Mouse (Mus musculus) stomach, postnatal 0 days (tissue): ENCODE measurements around the gene Ptprcap.

ENCODE experiments used
- CTCF ChIP-seq: IDR thresholded peaks from 2 replicates; pipeline ENCODE4 v1.5.1; 2016; ENCODE audit warnings: antibody characterized with exemption, low read depth, mild to moderate bottlenecking, moderate library complexity
- EP300 ChIP-seq: optimal IDR thresholded peaks from 2 replicates; pipeline ENCODE3; 2016; ENCODE audit warnings: antibody characterized with exemption

DNA sequence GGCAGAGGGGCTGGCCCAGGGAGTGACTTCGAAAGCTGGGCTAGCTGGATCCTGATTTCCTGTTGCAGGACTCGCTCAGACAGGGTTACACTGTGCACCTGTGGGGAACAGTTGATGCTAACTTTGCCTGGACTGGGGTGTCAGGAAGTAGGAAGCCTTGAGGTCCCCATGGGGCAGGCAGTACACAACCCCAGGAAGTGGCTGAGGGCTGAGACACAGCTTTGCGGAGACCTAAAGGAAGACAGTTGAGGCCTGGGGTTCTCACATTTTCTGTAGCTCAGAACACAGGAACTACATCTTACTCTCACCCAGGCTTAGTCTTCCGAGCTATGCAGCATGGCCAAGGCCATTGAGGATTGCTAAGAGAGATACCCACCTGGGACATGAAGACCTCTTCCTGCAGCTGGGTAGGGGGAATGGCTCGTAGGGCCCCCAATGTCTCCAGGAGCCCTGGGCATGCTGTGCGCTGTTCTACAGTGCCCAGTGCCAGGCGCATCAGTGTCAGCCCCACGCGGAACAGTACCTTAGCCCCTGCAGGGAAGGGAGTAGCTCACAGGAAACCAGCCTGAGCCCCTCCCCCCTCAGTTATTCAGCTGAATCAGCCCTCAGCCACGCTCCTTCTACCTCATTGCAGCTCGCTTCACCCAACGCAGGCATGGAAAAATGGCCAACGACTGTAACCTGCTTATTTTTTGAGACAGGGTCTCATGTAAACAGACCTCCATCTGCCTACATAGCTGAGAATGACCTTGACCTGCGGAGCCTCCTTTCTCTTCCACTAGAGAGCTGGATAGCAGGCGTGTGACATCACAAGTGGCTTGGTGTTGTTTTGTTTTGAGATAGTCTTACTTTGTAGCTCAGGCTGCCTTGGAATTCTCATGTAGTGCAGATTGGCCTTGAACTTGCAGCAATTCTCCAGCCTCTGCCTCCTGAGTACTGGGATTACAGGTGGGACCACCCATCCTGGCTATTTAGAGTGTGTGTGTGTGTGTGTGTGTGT, 31.9 kb downstream of the Ptprcap start:
- TF ChIP-seq CTCF (no peak), EP300 (no peak)
